Mouse (Mus musculus) heart, adult 2 months (tissue): ENCODE data around the gene Hic1. TPM values are rescaled to one million over a fixed set of nuclear protein-coding genes. Genes with fewer than 3 reads are reported as not detected.

Experiments
- DNase-seq, 2 experiments: peaks; one replicate each; pipeline ENCODE4 v3.0.0; 2021
- H3K27ac ChIP-seq: fragments of 200-600 bp; 2 replicates; pipeline ENCODE4 v1.8.1; 2022
- H3K27me3 ChIP-seq: fragments of 200-500 bp; 2 replicates; pipeline ENCODE4 v1.6.1; 2012; ENCODE audit warnings: mild to moderate bottlenecking, low read length, inconsistent platforms, mixed read lengths; ENCODE audit not compliant: control insufficient read depth, insufficient read depth
- H3K36me3 ChIP-seq: fragments of 200-500 bp; 2 replicates; pipeline ENCODE4 v1.6.1; 2012; ENCODE audit warnings: low read length, inconsistent platforms; ENCODE audit not compliant: control insufficient read depth, insufficient read depth
- H3K4me1 ChIP-seq: fragments of 200-500 bp; 2 replicates; pipeline ENCODE4 v1.6.1; 2011; ENCODE audit warnings: low read length; ENCODE audit not compliant: control insufficient read depth, insufficient read depth
- H3K4me3 ChIP-seq: fragments of 200-600 bp; 2 replicates; pipeline ENCODE4 v1.8.1; 2022
- H3K79me2 ChIP-seq: fragments of 200-500 bp; replicated peaks from 2 replicates; pipeline ENCODE4 v1.6.1; 2012; ENCODE audit warnings: mild to moderate bottlenecking, inconsistent platforms, low read length, moderate library complexity, mixed read lengths; ENCODE audit not compliant: control insufficient read depth, insufficient read depth
- H3K9ac ChIP-seq: fragments of 200-500 bp; 2 replicates; pipeline ENCODE4 v1.6.1; 2012; ENCODE audit warnings: low read depth, mild to moderate bottlenecking, control low read depth, inconsistent platforms, low read length, mixed read lengths
- CTCF ChIP-seq: fragments of 200-600 bp; IDR thresholded peaks from 2 replicates; pipeline ENCODE4 v1.8.1; 2022; ENCODE audit warnings: antibody characterized with exemption, mild to moderate bottlenecking, moderate library complexity
- EP300 ChIP-seq: fragments of 200-500 bp; IDR thresholded peaks from 2 replicates; pipeline ENCODE4 v1.6.1; 2011; ENCODE audit warnings: low read depth, low read length, control low read depth; ENCODE audit not compliant: insufficient read depth
- POLR2A ChIP-seq: fragments of 200-500 bp; IDR thresholded peaks from 2 replicates; pipeline ENCODE4 v1.6.1; 2011; ENCODE audit warnings: mild to moderate bottlenecking, low read depth, low read length, control low read depth; ENCODE audit not compliant: insufficient read depth
- WGBS: fragments of 180-500 bp; shearing (Covaris S2); methylation state at CpG from one replicate; pipeline ENCODE4 v1.1.7; 2018; 5-methylcytosine and 5-hydroxymethylcytosine counted together
- intact Hi-C: fragments of 180-260 bp; cut with DNase I; formaldehyde crosslinking; loops from one replicate; pipeline ENCODE4 v1.15.1; 2025
- polyA plus RNA-seq: library from polyadenylated mRNA; depleted of rRNA; stranded (reverse); fragments of >200 nt; gene quantifications from 2 replicates; pipeline ENCODE4 v1.2.3, GENCODE M21; 2012
- total RNA-seq, 2 experiments: library from RNA; stranded (reverse); gene quantifications; 2 replicates each; pipeline ENCODE4 v1.2.3; 2021

The Hic1 gene
- total and polyA plus RNA-seq, 3 experiments = 12.6 to 15.5 (median 13.6) TPM

DNA sequence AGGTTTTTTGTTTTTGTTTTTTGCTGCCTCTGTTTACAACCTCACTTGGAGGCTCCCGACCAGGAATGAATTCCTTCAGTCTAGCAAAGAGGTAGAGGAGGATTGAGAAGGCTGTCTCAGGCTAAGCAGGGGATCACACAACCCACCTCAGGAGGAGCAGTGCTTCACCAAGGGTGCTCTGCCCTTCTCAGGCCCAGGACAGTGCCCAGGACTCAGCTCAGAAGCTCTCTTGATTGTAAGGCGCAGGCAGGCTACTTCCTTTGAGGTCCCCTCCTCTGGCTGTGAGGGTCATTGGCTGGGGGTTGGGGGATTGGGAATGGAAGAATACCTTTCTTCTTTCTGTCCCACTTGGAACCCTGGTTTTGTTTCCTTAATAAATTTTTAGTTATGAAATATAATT lies 5.3 kb downstream of the Hic1 start:
- H3K4me3 ChIP-seq = no peak overlapping the region; the same call in 1 of the 2 replicates
- TF ChIP-seq CTCF (no peak), EP300 (no peak), POLR2A (no peak)
- no peaks in the 10 kb centered on the region; the same call in 1 of the 2 replicates for H3K79me2 ChIP-seq
- peak overlapping the region; percentile 96 for H3K27ac ChIP-seq
- no peak for DNase-seq
- peaks cover 9% of the 10 kb centered on the region for H3K36me3 ChIP-seq
- intact Hi-C loops = loop anchor here (2.0 to 10.0 kb wide), 2 partner anchors 111 to 329 kb away; partner anchors contain the start of gene Mnt
- no peaks in the 10 kb centered on the region for H3K27me3 ChIP-seq
- H3K4me1 ChIP-seq = peaks cover 19% of the 10 kb centered on the region
- peak overlapping the region; percentile 40 for H3K9ac ChIP-seq
- WGBS = 48% methylated on average over 2 of the region's 2 CpGs

GRCm38 (mm10) chr11:75163379-75163778 lies 5.9 kb downstream of the Hic1 start:
- WGBS = 38% methylated on average over 6 of the region's 6 CpGs
- TF ChIP-seq EP300 = peak; percentile 51; the same call in 1 of the 2 replicates
- no peak for TF ChIP-seq CTCF
- peak; percentile 36; the same call in 1 of the 2 replicates for TF ChIP-seq POLR2A
- no peak overlapping the region for H3K4me3 ChIP-seq
- no peaks in the 10 kb centered on the region; the same call in 1 of the 2 replicates for H3K79me2 ChIP-seq
- DNase-seq = no peak
- peaks cover 9% of the 10 kb centered on the region for H3K36me3 ChIP-seq
- H3K4me1 ChIP-seq = peaks cover 22% of the 10 kb centered on the region
- H3K9ac ChIP-seq = peak overlapping the region; percentile 6
- no peaks in the 10 kb centered on the region for H3K27me3 ChIP-seq
- H3K27ac ChIP-seq = peak overlapping the region; percentile 96
- intact Hi-C loops = loop anchor here (10.0 kb wide), 1 partner anchor 329 kb away; the partner anchor contains the start of gene Mnt

DNA sequence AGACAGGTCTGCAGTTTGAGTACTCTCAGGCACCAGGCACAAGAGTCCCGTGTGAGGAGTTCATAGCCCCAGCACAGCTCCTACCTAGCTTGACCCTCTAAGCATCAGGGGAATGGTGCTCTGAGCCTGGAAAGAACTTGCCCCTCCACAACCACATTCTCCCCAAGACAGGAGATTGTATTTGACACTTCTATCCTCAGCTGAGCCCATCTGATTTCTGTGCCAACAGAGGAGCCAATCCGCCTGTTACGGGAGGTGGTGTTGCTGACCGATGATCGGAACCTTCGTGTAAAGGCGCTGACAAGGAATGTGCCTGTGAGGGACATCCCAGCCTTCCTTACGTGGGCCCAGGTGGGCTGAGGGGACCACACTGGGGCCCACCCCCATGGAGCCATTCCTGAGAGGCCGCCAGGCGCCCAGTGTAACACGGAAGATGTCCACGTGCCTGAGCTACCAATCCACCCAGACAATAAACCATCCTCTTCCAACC lies 6.7 kb downstream of the Hic1 start:
- DNase-seq = no peak
- Histone ChIP-seq H3K27ac (peak overlapping the region; percentile 96), H3K27me3 (no peaks in the 10 kb centered on the region), H3K36me3 (peaks cover 9% of the 10 kb centered on the region), H3K4me3 (no peak overlapping the region), H3K4me1 (peaks cover 25% of the 10 kb centered on the region), H3K9ac (0 out of 2 replicates have a peak overlapping the region, but pooled peaks have one; percentile 23), H3K79me2 (no peaks in the 10 kb centered on the region; the same call in 1 of the 2 replicates)
- TF ChIP-seq POLR2A = no peak
- no peak for TF ChIP-seq EP300
- TF ChIP-seq CTCF = no peak
- intact Hi-C loops = loop anchor here (10.0 kb wide), 1 partner anchor 328 kb away; the partner anchor contains the start of gene Mnt
- 65% methylated on average over 12 of the region's 12 CpGs for WGBS

GRCm38 (mm10) chr11:75161417-75162008 lies 7.8 kb downstream of the Hic1 start:
- peak overlapping the region; percentile 18 for H3K27ac ChIP-seq
- H3K4me1 ChIP-seq = peaks cover 31% of the 10 kb centered on the region
- H3K27me3 ChIP-seq = no peaks in the 10 kb centered on the region
- DNase-seq = no peak
- H3K4me3 ChIP-seq = no peak overlapping the region
- TF ChIP-seq CTCF (no peak), POLR2A (no peak), EP300 (no peak)
- WGBS = 52% methylated on average over 4 of the region's 4 CpGs
- H3K36me3 ChIP-seq = peaks cover 9% of the 10 kb centered on the region
- intact Hi-C loops = loop anchor here (10.0 kb wide), 1 partner anchor 327 kb away; the partner anchor contains the start of gene Mnt
- H3K79me2 ChIP-seq = no peaks in the 10 kb centered on the region; the same call in 1 of the 2 replicates
- H3K9ac ChIP-seq = no peak overlapping the region

DNA sequence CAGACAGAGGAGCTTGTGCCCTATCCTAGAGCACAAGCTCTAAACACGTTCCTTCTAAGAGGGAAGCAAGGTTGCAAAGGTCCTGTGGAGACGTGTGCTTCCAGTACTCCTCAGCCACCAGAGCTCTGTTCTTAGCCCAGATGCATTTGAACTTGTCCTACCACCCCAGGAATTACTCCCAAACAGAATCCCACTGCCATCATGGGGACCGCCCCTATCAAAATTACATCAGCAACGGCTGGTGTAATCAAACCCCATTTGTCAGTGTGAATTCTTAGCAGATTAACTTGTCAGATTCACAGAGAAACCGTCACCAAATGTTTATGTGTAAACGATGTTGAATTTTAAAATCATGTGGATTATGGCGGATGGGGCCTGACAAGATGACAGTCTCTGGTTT lies 8.4 kb downstream of the Hic1 start:
- intact Hi-C loops = loop anchor here (10.0 kb wide), 1 partner anchor 326 kb away; the partner anchor contains the start of gene Mnt
- H3K36me3 ChIP-seq = peaks cover 9% of the 10 kb centered on the region
- peak overlapping the region; percentile 18 for H3K27ac ChIP-seq

GRCm38 (mm10) chr11:75159564-75159963 lies 9.8 kb downstream of the Hic1 start:
- H3K79me2 ChIP-seq = no peaks in the 10 kb centered on the region
- no peak overlapping the region for H3K4me3 ChIP-seq
- H3K27ac ChIP-seq = peak overlapping the region; percentile 3; the same call in 1 of the 2 replicates
- H3K4me1 ChIP-seq = peaks cover 35% of the 10 kb centered on the region
- intact Hi-C loops = no loop called here
- no peak overlapping the region for H3K9ac ChIP-seq
- TF ChIP-seq EP300 = peak; percentile 69; the same call in 1 of the 2 replicates
- peak; percentile 78 for TF ChIP-seq CTCF
- TF ChIP-seq POLR2A = no peak
- peak; percentile 69 to 79 for DNase-seq
- peaks cover 8% of the 10 kb centered on the region for H3K36me3 ChIP-seq
- no peaks in the 10 kb centered on the region for H3K27me3 ChIP-seq
- 33% methylated on average over 2 of the region's 2 CpGs for WGBS

More for the DNA sequence above, 8.4 kb downstream of the Hic1 start:
- no peak for TF ChIP-seq POLR2A
- TF ChIP-seq CTCF = no peak
- TF ChIP-seq EP300 = no peak
- H3K9ac ChIP-seq = no peak overlapping the region
- no peak overlapping the region for H3K4me3 ChIP-seq
- WGBS = 66% methylated on average over 7 of the region's 7 CpGs
- DNase-seq = no peak
- peaks cover 37% of the 10 kb centered on the region for H3K4me1 ChIP-seq
- no peaks in the 10 kb centered on the region; the same call in 1 of the 2 replicates for H3K79me2 ChIP-seq
- no peaks in the 10 kb centered on the region for H3K27me3 ChIP-seq
